Mouse (Mus musculus) gastrocnemius, postnatal 25 days (tissue): ENCODE measurements at regions not wholly inside any gene's neighbourhood (a gene's known extent, or its start where the extent isn't known, plus 50 kb on each side); places are given as distances from the start of the nearest gene placed in this dataset.

Experiments used
- DNase-seq: peaks from one replicate; pipeline ENCODE4 v3.0.0; 2022

DNA sequence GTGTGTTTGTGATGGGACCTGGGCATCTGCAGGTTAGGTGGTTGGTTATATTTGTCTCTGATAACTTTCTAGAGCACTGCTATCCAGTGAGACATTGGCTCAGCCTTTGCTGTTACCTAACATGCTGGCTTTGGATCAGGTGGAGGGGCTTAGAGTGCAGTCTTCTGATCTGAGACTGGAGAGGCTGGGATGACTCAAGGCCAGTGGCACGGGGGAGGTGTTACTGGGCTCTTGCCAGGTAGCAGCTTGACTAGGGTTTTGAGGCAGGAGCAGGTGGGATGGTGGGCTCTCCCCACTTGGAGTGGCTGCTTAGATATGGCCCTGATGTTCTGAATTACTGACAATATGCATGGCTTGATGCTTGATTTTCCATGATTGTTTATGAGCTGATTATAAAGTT is 236.0 kb downstream of the Zfp704 start:
- no peak for DNase-seq

DNA sequence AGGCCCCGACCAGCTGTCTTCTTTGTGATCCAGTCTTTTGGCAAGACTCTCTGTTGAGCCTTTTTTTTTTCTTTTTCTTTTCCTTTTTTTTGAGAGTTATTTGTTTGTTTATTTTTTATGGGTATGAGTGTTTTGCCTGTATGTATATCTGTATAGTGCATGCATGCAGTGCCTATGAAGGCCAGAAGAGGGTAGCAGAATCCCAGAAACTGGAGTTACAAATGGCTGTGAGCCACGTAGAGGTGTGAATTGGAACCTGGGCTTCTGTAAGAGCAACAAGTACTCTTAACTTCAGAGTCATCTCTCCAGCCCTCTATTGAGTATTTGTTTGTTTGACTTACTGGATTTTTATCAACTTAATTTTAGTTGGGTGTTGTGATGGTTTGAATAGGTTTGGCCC is 239.8 kb downstream of the Zfp704 start:
- DNase-seq: no peak

DNA sequence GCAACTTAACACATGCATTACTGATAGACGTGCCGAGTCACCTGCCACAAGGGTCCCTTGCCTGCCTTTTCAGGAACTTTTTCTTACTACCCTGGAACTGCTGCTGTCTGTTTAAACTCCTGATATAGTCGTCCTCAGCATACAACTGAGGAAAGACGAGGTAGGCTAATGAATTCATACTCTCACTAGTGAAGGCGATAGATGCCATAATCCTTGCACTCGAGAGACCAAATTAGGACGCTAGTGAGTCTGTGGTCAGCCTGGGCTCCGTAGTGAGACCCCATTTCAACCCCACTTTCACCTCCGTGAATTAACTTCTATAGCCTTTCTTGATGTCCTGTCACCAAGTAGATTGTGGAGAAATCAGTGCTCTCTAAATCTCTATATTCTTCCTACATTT is 244.1 kb downstream of the Zfp704 start:
- no peak for DNase-seq

DNA sequence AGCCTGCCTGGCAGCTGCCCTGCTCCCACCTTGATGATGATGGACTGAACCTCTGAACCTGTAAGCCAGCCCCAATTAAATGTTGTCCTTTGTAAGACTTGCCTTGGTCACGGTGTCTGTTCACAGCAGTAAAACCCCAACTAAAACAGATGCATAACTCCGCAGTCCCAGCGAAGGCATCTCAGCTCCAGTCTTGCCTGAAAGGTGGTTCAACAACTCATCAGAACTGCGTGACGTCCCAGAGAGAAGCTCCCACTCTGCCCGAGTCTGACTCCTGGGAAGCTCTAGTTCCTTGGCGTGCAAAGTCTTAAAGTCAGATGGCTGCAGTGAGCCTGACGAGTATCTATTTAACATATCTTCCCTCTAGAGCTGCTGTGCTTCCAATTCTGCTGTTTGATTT is 250.7 kb downstream of the Zfp704 start:
- no peak for DNase-seq

DNA sequence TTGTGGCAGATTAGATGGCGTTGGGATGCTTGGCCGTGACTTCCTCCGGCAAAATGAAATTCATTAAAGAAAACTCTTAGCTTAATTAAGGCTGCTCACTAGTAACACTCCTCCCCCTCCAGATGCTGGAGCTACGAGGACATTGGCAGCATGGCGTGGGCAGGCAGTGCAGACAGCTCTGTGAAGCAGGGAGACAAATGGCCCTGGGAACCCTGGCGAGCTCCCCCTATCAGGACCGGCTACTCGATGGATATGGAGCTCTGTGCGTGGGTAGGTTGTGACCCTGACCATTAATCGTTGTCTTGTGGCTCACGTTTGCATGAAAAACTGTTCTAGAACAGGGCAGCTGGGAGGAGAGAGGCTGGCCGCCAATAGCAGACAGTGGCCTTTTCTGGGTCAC is 251.8 kb downstream of the Zfp704 start:
- no peak for DNase-seq

DNA sequence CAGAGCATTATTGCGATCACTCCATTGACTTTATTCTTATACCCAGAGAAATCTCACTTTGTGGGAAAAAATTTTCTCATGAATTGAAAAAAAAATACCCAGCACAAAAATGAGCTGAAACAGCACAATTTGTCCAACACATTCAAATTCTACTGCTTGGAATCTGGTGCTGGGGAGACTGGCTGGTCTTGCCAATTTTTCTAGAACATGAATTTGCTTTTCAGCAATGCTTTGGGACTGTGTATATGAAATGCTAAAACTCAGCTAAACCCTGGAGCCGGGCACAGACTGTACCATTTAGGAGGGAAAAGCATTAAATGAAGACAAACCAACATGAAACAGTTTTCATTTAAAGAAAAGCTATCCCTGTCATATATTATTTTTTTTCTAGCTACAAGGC is 252.2 kb downstream of the Zfp704 start:
- DNase-seq: no peak

DNA sequence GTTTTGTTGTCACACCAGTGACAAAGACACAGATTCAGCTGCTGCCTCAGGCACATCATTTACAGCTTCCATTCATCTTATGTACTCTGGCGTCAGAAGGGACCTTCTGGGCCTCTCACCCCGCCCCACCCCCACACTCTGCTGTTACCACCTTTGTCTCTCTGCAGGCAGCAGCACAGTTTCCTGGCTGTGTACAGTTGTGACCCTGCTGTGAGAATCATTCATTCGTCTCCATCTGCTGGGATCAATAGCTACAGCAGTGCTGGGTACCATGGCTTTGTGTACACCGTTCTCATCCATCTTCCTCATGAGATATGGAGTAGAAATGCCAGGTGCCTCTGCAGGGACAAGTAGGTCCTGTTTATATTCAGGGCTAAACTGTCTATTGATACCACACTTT is 254.0 kb downstream of the Zfp704 start:
- DNase-seq: no peak

DNA sequence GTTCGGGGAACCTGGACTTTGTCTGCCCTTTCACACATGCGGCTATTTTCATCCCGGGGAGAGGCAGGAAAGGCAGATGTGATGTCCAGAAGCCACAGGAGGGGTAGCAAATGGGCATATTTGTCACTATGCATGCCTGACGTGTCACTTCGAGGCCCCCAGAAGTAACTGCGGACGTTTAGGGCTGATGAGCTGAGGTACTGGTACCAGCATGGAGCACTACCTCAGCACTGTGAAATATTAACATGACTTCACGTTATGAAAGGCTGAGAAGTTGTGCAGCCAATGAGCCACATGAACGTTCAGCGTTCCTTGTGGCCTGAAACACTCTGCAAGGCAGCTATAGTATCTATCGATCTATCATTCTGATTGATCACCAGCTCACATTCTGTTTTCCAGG is 255.1 kb downstream of the Zfp704 start:
- DNase-seq: no peak

DNA sequence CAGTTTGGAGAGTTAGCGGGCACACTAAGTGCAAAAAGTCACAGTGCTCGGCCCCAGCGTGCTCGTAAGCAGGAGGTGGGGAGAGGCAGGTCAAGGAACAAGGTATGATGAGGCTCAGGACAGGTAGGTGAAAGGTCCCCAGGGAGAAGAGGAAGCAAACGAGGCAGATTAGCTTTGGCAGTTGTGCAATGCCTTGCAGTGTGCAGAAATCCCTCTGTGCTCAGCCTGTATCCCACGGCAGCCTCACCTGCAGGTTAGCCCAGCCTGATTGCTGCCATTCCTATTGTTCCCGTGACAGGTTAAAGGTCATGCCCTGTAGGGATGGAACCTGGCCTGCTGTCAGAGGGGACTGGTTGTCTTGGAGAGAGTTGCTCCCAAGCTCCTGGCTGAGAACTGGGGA is 257.6 kb downstream of the Zfp704 start:
- DNase-seq: no peak

DNA sequence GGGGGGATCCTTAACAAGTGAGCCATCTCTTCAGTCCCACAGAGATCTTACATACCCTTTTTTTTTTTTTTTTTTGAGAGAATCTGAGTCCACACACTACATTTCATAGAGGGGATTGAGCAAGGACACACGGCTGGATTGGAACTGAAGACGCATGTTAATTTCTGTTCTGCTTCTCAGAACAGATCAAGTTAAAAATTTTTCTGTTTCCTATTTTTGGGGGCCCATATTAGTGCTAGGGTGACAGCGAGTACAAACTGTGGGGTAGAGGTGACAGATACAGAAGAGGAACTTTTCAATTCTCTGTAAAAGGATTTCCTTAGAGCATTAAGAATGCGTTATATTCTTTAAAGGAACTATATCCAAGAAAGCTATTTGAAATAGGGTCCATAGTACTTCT is 260.1 kb downstream of the Zfp704 start:
- DNase-seq: no peak

DNA sequence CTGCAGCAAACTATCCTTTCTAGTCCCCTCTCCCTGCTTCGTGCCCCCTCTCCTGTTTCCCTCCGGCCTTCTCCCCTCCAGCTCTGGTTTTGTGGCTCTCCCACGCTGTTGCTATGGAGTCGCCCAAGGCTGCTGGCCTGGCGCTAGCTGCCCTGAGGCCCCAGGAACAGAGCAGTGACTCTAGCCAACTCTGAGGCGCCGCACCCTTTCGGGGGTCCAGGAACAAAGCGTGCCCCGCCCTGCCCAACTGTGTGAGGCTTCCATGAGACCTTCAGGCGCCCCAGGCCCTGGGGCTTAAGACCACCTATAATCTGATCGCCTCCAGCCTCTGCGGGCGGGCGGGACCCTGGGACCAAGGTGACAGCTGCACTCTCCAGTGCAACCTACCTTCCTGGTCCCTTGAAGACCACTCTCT is 262.4 kb downstream of the Zfp704 start:
- DNase-seq: peak; percentile 15

DNA sequence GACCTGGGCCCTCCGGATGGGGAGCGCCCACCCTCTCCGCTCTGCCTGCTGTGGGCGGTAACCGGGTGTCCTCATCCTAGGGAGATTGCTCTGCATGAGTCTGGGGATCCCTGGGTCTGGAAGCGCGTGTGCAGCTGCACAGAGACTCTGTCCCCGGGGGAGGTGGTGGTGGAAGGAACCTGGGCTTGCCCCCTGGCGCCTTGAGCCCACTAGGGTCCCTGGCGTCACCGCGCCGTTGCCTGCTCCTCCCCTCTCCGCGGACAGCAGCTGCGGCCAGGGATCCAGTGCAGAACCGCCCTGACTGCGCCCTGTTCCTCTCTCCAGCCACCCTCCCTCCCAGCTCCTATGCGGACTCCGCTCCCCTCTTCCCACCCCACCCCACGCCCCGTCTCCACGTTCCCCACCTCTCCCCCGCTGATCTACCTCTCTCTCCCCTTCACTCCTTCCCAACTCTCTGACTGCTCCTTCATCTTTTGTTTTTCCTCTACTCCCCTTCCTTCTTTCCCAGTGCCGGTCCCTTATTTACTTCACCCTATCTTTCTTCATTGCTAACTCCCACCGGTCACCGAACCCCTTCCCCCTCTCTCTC is 262.9 kb downstream of the Zfp704 start:
- DNase-seq: peak; percentile 41

DNA sequence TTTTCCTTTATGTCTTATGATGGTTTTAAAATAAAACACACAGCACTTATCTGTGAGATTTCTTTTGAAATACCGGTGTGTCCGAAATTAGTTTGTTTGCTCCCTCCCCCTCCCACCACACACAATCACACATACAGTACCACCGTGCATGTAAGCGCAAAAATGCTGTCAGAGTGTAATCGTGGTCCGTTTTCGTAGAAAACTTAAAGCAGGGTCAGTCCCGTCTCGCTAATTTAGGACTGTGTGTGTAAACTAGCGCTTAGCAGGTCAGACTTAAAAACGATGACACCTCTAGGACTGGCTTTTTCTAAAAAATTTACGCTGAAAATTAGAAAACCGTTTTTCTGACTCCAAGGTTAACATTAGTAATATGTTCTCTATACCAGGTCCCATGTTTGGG is 263.5 kb downstream of the Zfp704 start:
- no peak for DNase-seq

DNA sequence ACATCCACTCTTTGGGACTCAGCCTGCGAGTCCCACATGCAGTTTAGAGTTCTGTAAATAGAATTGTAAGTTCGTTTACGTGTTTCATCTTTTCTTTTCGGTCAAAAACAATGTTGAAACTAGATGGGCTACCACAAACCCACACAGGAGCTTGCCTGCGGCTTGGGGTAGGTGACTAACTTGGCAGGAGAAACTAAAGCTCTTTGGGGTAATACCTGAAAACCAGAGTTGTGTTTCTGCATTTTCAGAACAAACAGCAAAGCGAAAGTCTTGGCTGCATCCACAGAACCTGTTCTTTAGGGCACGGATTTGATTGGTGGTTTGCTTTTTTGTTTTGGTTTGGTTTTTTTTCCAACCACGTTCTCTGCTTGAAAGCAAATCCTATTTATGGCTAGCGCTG is 264.0 kb downstream of the Zfp704 start:
- no peak for DNase-seq

DNA sequence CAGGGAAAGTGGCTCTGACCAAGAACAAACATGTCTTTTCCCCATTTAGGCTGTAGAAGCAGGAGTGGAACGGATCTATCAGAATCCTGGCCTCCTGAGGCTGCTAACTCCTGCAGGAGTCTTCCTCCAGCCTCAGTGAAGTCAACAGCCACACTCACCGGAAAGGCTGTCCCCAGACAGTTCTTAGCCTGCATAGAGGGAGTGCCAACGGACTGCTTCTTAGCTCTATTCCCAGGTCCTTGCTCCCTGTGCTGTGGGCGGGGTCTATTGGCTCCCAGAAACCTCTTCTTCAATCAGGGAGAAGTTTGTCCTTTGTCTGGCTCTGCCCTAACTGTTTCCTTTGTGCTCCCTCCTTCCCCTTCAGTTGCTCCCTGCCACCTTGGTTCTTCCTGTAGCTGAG is 266.3 kb downstream of the Zfp704 start:
- DNase-seq: peak; percentile 15

DNA sequence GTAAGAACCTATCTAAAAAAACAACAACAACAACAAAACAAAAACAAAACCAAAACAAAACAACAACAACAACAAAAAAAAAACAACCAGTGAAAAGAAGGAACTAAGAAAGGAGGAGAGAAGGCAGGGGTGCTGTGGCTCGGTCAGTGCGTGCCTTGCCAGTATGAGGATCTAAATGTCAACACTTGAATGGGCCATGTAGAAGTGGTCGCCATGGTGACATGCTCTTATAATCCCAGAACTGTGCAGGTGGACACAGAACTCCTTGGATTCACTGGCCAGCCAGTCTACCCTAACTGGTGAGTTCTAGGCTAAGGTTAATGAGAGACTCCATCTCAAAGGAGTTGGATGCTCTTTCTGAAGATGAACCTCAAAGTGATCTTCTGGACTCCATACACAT is 267.7 kb downstream of the Zfp704 start:
- DNase-seq: no peak

DNA sequence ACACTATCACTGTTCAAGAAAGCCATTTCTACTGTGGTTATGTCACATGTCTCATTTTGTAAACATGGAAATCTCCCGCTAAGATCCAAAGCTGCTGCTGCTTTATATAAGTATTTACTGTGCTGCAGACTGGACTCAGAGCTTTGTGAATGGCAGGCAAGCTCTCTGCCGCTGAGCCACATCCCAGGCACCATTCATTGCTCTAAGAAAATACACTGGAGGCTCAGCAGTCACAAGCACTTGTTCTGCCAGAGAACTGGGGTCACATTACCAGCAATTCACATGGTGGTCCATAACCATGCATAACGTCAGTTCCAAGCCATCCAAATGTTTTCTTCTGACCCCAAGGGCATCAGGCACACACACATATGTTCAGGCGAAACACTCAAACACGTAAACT is 268.2 kb downstream of the Zfp704 start:
- DNase-seq: no peak

DNA sequence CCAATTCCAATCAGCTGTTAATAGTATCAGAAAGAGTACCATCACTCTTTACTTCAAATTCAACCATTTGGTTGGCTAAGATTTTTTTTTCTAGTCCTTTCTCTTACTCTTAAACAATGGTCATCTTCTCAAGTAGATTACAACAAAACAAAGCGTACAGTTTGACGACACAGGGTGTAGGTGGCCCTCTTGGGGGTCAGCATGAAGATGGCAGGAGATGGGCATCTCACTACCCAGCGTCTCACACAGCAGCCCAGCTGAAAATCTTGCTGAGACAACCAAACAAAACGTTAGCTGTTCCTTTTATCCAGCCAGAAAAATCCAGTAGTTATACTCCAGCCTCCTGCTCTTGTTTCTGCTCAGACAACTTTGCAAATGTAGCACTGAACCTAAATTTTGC is 268.6 kb downstream of the Zfp704 start:
- DNase-seq: no peak

DNA sequence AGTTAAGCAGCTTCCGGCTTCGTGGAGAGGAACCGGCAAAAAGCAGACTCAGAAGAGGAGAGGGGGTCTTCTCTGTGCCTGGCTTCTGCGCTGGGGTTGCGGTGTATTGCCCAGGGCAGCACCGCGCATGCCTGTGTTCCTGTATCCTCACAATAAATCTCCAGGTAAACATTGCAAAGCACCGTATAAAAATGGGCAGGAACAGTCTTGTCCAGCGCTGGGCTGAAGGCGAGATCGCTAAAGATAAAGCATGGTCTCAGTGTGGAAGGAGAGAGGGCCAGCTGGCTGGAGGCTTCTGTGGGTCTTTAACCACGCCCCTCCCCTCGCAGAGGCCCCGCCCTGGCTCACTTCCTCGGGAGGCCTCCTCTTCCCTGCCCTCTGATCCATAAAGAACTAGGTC is 269.1 kb downstream of the Zfp704 start:
- no peak for DNase-seq

DNA sequence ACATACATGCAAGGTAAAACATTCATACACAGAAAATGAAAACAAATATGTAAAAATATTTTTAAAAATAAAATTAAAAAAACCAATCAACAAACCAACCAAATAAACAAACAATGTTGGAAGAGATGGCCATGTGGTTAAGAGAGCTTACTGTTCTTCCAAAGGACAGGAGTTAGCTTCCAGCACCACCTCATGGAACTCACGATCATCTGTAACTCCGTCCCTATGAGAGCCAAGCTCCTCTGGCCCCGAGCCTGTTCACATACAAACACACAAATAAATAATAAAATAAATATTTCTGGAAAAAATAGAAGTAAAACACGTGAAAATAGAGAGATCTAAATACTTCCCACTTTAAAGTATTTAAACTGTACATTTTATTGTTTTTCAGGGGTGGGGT is 269.5 kb downstream of the Zfp704 start:
- DNase-seq: no peak

DNA sequence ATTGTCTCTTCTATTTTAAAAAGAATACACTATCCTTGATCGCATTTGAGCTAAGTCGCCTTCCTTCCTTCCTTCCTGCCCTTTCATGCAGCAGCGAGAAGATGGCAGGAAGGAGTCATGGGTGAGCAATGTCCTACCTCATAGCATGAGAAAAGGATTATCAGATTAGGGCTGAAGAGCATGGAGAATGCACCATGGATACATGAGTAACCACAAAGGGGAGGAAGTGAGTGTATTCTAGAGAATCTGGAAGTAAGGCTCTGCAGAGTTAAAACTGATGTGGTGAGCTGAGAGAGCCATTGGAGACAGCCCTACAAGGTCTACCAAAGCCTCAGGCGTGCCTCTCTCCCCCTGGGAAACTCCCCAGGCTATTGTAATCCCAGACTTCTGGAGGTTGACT is 270.2 kb downstream of the Zfp704 start:
- DNase-seq: no peak

DNA sequence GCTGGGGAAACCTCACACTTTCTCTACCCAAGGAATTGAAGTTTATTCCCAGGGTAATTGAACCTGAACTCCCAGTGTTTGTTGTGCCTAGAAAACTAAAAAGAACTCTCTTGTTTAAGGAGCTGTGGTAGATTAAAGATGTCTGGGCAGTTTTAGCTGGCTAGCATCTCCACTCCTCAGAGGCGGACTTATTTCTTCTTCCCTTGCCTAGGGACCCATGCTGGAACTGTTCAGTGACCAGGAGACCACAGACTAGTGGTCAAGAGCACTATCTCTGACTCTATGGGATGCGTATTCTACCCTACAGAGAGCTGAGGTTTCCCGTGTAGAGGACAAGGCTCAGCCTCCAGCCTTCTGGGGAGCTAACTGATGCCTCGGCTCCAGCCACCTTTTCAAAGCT is 274.3 kb downstream of the Zfp704 start:
- no peak for DNase-seq
